Mouse (Mus musculus) frontal cortex, postnatal 14 days (tissue): ENCODE measurements around the gene Hoxc8.

Source experiments
- DNase-seq, 2 experiments: peaks; one replicate each; pipeline ENCODE4 v3.0.0; 2022; ENCODE audit warnings: low spot score in 2 of 2

The Hoxc8 gene

DNA sequence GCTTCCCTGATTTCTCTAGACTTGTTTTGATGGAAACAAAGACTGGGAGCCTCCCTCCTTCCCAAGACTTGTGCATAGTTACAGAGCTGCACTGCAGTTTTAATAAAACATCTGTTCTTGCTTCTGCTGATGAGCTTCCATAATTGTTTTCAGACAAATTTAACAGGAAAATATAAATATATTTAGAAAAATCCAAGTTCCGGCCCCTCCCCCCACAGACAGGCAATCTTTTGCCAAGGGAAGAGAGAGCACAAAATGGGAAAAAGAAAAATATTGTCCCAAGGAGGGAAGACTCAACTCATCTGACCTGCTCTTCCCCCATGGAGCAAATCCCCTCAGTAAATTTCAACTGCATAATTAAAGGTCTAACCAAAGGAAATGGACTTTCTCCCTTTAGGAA is 15.9 kb downstream of the Hoxc8 start:
- no peak for DNase-seq

DNA sequence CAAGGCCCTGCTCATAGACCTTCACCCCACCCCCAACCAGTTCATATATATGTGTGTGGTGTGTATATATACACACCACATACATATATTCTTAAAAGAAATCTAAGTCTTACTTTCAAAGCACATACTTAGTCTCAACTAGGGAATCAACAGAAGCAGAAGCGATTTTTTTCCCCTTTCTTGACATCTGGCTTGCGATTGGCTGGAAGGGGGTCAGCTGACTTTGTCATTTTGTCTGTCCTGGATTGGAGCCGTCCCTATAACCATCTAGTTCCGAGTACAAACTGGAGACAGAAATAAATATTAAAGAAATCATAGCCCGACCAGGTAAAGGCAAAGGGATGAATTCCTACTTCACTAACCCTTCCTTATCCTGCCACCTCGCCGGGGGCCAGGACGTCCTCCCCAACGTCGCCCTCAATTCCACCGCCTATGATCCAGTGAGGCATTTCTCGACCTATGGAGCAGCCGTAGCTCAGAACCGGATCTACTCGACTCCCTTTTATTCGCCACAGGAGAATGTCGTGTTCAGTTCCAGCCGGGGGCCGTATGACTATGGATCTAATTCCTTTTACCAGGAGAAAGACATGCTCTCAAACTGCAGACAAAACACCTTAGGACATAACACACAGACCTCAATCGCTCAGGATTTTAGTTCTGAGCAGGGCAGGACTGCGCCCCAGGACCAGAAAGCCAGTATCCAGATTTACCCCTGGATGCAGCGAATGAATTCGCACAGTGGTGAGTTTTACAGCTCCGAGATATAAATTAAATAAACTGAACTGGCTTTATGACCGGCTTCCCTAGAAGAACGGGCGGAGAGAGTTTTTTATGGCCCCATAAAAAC is 19.1 kb downstream of the Hoxc8 start:
- no peak for DNase-seq

- DNase-seq: no peak
Observed at GRCm38 (mm10) chr15:103010112-103010846, 19.9 kb downstream of the Hoxc8 start.

GRCm38 (mm10) chr15:103010847-103011555 is 20.6 kb downstream of the Hoxc8 start:
- no peak for DNase-seq

DNA sequence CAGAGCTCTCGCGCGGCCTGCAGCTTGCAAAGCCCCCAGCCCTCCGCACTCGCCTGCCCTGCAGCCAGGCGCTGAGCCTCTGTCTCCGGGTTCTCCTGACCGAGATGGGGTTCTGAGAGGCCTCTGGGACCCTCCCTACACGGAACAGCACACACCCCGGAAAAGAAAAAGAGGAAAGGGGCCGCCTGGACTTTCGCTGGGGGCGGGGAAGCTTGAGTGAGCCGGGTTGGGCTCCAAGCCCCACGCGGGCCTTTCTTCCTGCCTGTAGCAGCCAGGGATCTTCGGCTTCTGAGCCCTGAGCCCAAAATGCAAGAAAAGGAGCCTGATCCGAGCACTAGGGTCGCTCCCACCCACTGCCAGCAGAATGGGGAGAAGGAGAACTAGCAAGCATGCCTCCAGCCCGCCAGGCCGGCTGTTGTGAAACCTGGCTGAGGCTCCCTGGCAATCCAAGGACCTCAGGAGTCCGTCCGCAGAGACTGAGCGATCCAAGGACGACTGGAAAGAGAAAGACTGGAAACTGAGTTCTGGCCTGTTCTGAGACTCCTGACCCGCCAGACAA is 21.6 kb downstream of the Hoxc8 start:
- no peak for DNase-seq

DNA sequence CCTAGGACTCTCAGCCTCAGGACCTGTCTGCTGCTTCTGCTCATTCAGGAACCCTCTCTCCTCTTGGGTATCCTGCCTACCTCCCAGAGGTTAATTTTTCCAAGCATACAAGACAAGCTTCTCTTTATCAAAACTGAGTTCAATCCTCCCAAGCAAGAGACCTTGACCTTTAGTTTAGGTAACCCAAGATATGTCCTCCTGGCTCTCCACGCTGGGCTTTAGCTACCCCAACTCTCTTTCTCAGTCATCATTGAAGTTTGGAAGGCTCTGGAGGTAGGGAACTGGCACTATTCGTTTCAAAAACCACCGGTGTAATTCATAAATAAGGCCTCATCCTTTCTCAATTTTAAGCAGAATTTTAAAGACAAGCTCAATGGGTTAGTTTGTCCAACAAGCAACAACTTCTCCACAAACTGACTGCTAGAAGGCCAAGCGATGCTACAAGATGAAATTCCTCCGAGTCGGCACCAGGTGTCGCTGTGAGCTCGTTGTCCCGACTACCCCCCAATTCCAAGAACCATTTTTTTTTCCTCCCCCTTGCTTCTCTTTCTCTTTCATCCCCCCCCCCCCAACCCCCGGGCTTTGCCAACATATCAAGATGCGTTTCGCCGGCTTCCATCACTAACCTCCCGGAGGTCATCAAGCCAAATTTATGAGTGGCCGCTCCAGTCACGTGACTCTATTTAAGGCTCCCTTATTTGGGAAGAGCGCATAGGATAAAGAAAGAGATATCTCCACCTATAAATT is 23.0 kb downstream of the Hoxc8 start:
- no peak for DNase-seq

- DNase-seq: no peak
Observed at GRCm38 (mm10) chr15:103014166-103015008, 24.0 kb downstream of the Hoxc8 start.

DNA sequence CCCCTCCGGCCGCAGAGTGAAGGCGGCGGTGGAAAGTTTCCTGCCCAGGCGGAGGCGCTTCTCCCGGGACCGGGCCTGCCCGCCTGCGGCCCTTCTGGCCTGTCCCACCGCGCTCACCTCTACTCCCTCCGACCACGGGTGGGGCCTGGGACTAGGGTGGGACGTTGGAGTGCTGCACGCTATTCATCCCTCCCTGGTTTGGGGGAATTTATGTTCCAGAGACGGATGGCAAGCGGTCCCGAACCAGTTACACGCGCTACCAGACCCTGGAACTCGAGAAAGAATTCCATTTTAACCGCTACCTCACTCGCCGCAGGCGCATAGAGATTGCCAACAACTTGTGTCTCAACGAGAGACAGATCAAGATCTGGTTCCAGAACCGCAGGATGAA is 24.6 kb downstream of the Hoxc8 start:
- DNase-seq: no peak

GRCm38 (mm10) chr15:103015406-103016166 is 25.2 kb downstream of the Hoxc8 start:
- DNase-seq: no peak

GRCm38 (mm10) chr15:103018636-103019035 is 28.2 kb downstream of the Hoxc8 start, which contains the start of gene Hoxc4:
Gene Hoxc4 (plus strand): TSS chr15:103018934.
- no peak for DNase-seq

DNA sequence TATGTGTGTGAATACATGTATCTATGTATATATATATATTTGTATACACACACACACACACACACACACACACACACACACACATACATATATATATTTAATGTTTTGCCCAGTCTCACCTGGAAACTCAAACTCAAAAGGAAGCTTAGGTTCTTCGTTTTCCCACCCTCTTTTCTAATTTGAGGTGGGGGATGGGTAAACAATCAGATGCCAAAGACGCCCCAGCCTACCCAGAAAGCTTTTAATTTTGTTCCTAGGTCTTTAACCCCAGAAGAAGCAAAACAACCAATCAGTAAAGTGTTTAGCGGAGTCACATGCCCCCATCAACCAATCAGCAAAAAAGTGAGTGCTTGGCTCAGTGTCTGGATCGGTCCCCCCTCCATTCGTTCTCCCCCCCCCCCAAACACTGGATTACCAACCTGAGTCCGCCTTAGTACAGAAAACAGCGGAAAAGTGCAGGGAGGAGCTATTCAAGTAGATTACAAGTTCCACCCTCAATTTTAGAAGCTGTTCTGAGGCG is 30.6 kb downstream of the Hoxc8 start:
- no peak for DNase-seq

DNA sequence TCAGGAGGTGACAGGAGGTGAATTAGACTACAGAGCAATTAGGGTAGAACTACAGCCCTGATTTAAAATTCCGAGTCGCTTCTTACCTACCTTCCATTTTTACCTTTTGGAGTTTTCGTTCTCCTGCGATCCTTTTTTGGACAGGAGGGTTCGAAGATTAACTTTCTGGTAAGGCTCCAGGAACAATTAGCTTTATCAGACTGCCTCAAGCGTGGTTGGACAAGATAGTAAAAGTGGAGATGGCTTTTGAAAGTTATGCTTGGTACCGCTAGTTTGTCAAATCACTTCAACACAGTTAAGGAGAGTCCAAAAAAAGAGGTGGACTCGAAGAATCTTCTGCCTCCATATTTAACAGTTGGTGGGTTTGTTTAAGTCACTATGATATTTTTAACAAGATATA is 31.1 kb downstream of the Hoxc8 start:
- no peak for DNase-seq

DNA sequence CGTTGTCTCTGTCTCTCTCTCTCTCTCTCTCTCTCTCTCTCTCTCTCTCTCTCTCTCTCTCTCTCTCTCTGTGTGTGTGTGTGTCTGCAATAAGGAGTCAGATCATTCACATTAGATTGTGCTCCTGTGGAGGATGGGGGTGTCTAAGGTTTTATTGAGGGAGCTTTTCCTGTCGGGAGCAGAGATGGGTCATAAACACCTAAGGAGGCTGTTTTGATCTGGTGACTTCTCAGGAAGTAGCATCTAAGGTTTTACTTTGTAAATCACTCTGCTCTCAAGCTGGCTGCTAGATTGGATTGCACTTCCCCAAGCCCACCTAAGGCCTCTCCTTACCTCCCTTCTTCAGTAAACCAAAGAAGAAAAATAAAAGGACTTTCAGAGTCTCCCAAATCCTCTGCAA is 33.7 kb downstream of the Hoxc8 start:
- no peak for DNase-seq

DNA sequence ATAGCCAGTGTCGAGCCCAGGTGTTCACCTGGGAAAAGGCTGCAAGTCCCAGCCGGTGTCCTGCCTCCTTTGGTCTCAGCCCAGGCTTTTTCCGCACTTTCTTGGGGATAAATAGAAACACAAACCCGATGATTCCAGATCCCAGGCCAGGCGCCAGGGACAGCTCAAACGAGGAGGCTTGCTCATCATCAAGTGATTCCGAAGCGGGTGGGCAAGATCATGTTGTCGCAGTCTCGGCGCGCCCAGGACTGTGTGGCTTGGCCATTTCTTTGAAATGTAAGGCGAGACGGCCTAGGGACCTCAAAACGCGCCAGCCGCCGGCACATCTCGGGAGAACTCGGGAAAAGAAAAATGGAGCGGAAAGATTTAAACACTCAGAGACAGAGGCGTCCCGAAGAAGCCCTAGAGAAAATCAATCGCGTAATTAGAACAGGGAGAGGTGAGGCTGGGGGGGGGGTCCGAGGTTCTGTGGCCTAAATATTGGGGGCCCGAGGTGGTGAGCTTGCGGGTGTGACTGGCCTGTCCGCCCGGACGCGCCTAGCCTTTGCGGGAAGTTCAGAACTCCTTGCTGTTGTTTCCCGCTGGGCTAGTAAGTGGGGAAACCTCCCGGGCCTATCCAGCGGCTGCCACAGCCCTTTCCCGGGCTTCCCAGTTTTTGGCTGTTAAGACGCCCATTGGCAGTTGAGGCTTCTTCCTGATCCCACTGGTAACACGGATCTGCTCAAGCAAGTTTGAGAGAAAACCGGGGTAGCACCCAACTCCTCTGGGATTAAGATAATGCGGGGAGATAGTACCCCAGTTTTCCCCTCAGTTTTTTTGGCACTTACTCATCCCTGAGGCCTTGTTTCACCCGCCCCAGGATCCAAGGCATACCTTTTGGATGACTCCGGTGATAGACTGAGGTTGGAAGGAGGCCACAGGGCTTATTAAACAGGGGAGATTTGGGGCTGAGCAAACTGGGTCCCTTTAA is 37.1 kb downstream of the Hoxc8 start:
- DNase-seq: no peak

DNA sequence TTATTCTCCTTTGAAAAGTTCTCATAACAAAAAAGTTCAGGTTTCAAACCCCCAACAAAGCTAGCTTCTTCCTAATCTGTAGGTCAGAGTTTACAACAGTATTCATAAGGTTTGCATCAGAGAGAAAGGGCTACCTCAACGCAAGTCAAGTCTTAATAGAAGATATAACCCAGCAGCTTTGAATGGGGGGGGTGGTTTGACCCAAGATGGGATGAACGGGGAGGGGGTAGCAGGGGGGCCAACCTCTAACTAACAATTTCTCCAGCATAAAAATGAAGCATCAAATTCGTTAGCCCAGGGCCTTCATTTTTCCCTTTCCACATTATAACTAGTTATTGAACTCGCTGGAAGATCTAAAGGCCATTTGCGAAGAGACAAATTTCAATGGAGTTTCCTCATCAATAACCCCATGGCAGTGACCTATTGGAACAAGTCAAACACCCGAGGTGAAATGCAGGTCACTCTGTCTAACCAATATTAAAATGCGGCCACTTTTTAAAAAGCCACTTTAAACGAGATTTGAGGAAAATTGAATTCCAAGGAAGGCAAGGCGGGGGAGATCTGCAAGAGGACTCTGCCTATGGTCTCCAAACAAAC is 38.6 kb downstream of the Hoxc8 start:
- no peak for DNase-seq

- DNase-seq: no peak
Observed at GRCm38 (mm10) chr15:103030142-103030541, 39.7 kb downstream of the Hoxc8 start.

GRCm38 (mm10) chr15:103032167-103032566 is 41.8 kb downstream of the Hoxc8 start:
- DNase-seq: no peak
